Mouse (Mus musculus): ENCODE results near the gene Frrs1. TPM values are rescaled to one million over a fixed set of nuclear protein-coding genes. Genes with fewer than 3 reads are reported as not detected.
A peak's percentile ranks its signal among the peaks of the same experiment; 100 is the strongest.

The Frrs1 gene
- polyA plus RNA-seq, 1 experiment from 2014 or later: 18.9 TPM

DNA sequence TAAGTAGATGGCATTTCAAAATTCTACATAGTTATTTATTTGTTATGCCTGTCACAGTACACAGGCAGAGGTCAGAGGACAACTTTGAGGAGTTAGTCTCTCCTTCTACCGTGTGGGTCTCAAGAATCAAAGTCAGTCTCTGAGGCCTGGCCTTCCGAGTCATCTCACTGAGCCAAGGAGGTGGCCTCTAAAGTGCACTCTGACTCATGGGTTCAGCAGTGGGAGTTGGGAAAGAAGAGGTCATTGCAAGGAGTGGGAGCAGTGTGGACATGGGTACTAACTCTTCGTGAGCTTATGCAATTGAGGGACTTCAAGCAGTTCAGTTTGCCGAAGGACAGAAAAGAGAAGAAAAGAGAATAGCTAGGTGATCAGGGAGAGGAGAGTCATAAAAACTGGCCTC lies 10.3 kb upstream of the Frrs1 start:
- Histone ChIP-seq H3K9ac (no peak overlapping the region), H3K4me3 (replicated peaks) (no peak overlapping the region), H3K4me1 (no peaks in the 10 kb centered on the region), H3K27me3 (no peaks in the 10 kb centered on the region), H3K27ac (replicated peaks) (no peak overlapping the region), H3K36me3 (no peaks in the 10 kb centered on the region), H3K4me2 (replicated peaks) (no peak overlapping the region), H3K9me3 (replicated peaks) (no peaks in the 10 kb centered on the region)
- WGBS: 81% methylated on average over 4 of the region's 4 CpGs
- no peak for ATAC-seq (ENCODE audit: insufficient number of reproducible peaks, low FRiP score, low TSS enrichment, low read depth)

DNA sequence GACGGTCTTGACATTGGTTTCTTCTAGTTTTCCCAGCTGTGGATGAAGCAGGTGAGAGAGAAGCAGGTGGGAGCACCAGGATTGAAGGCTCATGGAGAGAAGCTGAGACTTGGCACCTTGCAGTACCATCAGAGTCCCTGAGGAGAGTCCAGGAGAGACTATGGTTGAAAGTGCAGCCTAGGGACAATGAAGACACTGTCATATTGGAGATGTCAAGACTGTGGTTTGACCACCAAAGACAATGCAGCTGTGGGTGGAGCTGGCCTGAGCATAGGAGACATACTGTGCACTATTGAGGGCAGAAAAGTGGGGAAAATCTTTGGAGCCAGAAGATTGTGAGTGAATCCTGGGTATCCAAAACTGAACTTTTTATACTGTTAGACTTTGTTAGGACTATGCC lies 8.9 kb upstream of the Frrs1 start:
- Histone ChIP-seq H3K4me2 (replicated peaks) (no peak overlapping the region), H3K27me3 (no peaks in the 10 kb centered on the region)
- 85% methylated on average over 1 of the region's 1 CpGs for WGBS

DNA sequence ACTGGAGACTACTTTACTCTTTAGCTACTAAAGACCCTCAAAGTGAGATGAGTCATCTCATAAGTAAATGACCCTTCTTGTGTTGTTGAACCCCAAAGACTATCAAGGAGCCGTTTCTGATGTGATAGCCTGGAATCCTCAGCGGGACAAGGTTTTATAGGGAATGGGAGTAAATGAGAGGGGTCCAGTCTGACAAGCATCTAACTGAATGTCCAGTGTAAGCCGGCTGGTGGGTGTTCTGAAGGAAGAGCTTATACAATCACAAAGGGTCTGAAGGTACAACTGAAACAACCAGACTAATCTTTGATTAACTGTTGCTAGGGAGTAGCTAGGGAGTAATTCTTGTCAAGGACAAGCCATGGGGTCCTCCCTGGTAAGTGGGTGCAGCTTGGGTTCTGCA lies 6.8 kb upstream of the Frrs1 start:
- no peak for ATAC-seq (ENCODE audit: insufficient number of reproducible peaks, low FRiP score, low TSS enrichment, low read depth)
- no peaks in the 10 kb centered on the region for H3K9me3 ChIP-seq (replicated peaks)
- H3K27ac ChIP-seq (replicated peaks): no peak overlapping the region
- no peaks in the 10 kb centered on the region for H3K27me3 ChIP-seq
- no peaks in the 10 kb centered on the region for H3K4me1 ChIP-seq
- WGBS: 89% methylated on average over 3 of the region's 3 CpGs
- H3K9ac ChIP-seq: no peak overlapping the region
- no peak overlapping the region for H3K4me2 ChIP-seq (replicated peaks)
- H3K36me3 ChIP-seq: no peaks in the 10 kb centered on the region
- no peak overlapping the region for H3K4me3 ChIP-seq (replicated peaks)

More for the DNA sequence above, 8.9 kb upstream of the Frrs1 start:
- Histone ChIP-seq H3K27ac (replicated peaks) (no peak overlapping the region), H3K36me3 (no peaks in the 10 kb centered on the region), H3K9ac (no peak overlapping the region), H3K9me3 (replicated peaks) (no peaks in the 10 kb centered on the region), H3K4me3 (replicated peaks) (no peak overlapping the region), H3K4me1 (no peaks in the 10 kb centered on the region)
- ATAC-seq (ENCODE audit: insufficient number of reproducible peaks, low FRiP score, low TSS enrichment, low read depth): no peak

DNA sequence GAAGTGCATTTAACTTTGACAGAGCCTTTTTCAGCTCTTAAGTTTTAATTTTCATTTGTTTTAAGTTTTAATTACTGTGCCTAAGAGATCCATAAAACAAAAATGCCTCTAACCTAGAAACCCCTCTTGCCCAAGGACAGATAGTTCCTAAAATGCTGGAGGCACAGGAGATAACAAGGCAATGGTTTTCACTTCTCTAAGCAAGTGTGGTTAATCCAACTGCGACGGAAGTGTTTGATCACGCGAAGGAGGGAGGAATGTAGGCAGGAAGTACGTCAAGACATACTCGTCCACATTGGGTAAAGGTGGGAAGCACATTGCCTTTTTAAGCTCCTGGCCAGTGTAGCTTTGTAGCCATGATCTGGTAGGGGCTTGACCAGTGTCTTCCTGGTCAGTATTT lies 1.7 kb upstream of the Frrs1 start:
- no peak overlapping the region for H3K27ac ChIP-seq (replicated peaks)
- WGBS: 68% methylated on average over 6 of the region's 6 CpGs
- no peak for ATAC-seq (ENCODE audit: insufficient number of reproducible peaks, low FRiP score, low TSS enrichment, low read depth)
- no peak overlapping the region for H3K4me2 ChIP-seq (replicated peaks)
- no peaks in the 10 kb centered on the region for H3K27me3 ChIP-seq
- H3K9me3 ChIP-seq (replicated peaks): no peaks in the 10 kb centered on the region
- no peak overlapping the region for H3K9ac ChIP-seq
- no peaks in the 10 kb centered on the region for H3K36me3 ChIP-seq
- no peak overlapping the region for H3K4me3 ChIP-seq (replicated peaks)
- H3K4me1 ChIP-seq: no peaks in the 10 kb centered on the region

DNA sequence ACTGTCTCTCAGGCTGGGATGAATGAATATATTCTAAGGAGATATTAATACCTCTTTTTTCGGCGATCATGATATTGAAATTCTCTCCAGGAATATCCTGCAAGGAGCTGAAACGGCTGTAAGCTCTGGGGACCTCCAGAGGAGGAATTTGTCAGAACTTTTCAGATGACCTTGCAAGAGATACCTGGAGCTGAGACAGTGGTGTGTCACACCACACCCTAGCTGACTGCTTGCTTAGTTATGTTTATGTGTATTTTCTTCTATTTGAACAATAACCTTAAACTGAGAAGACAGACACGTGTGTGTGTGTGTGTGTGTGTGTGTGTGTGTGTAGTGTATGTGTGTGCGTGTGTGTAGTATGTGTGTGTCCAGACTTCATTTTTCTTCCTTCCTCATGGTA lies 488 bp downstream of the Frrs1 start:
- no peaks in the 10 kb centered on the region for H3K36me3 ChIP-seq
- no peaks in the 10 kb centered on the region for H3K9me3 ChIP-seq (replicated peaks)
- H3K4me3 ChIP-seq (replicated peaks): no peak overlapping the region
- no peaks in the 10 kb centered on the region for H3K27me3 ChIP-seq
- ATAC-seq (ENCODE audit: insufficient number of reproducible peaks, low FRiP score, low TSS enrichment, low read depth): no peak
- no peak overlapping the region for H3K9ac ChIP-seq
- no peaks in the 10 kb centered on the region for H3K4me1 ChIP-seq
- H3K4me2 ChIP-seq (replicated peaks): no peak overlapping the region
- H3K27ac ChIP-seq (replicated peaks): no peak overlapping the region
- 78% methylated on average over 5 of the region's 5 CpGs for WGBS

DNA sequence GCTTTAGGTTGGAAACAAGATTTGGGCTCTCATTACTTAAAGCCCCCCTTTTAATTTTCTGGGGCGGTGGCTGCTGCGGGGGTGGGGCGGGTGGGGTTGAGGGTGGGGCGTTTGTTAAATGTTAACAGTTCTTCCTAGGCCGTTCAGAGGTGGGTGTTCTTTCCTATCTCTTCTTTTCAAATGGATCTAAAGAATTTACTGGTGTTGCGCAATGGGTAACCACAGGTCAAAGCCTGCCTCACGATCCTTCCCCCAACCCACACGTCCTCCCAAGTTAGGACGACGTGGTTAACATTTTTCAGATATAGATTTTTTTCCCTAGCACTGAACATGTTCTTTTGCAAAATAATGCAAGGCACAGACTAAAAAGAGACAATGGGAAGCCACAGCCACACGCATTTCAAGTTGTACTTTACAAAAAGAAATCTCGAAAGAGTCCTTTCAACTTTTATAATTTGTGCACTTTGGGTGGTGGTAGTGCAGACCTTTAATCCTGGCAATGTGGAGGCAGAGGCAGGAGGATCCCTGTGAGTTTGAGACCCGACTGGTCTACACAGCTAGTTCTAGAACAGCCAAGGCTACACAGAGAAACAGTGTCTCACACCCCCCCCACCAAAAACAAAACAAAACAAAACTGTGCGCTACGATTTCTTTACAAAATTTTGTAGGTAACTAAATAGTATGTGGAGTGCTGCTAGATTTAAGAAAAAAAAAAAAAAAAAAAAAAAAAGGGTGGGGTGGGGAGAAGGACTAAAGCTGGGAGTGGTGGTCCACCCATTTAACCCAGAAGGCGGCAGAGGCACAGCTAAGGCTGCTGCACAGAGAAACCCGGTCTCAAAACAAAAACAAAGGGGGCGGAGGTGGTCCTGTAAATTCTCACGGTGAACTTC lies 1.3 kb downstream of the Frrs1 start:
- peak overlapping the region; percentile 60 for H3K4me3 ChIP-seq (replicated peaks)
- no peak for ATAC-seq (ENCODE audit: insufficient number of reproducible peaks, low FRiP score, low TSS enrichment, low read depth)
- no peaks in the 10 kb centered on the region for H3K9me3 ChIP-seq (replicated peaks)
- no peaks in the 10 kb centered on the region for H3K27me3 ChIP-seq
- peak overlapping the region; percentile 72 for H3K4me2 ChIP-seq (replicated peaks)
- no peaks in the 10 kb centered on the region for H3K4me1 ChIP-seq
- no peaks in the 10 kb centered on the region for H3K36me3 ChIP-seq
- WGBS: 57% methylated on average over 19 of the region's 19 CpGs
- no peak overlapping the region for H3K9ac ChIP-seq
- H3K27ac ChIP-seq (replicated peaks): peak overlapping the region; percentile 58; the same call in 1 of the 2 replicates

DNA sequence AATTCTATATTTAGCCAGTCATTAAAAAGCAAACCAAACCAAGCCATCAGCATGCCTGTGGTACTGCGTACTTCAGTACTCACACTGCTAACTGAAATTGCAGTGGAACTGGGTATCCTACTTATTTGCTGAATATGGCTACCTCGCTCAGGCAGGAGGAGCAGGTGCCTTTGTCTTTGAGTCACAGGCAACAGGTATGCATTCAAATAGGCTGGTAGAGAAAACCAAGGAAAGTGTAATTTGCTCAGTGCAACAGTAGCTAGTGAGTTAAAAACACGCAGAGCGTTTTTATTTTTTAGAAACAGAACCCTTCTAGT lies 1.9 kb downstream of the Frrs1 start:
- Histone ChIP-seq H3K4me1 (no peaks in the 10 kb centered on the region), H3K4me3 (replicated peaks) (peak overlapping the region; percentile 60), H3K9ac (peak overlapping the region; percentile 44; the same call in 1 of the 2 replicates), H3K9me3 (replicated peaks) (no peaks in the 10 kb centered on the region), H3K36me3 (no peaks in the 10 kb centered on the region), H3K27ac (replicated peaks) (peak overlapping the region; percentile 58; the same call in 1 of the 2 replicates), H3K4me2 (replicated peaks) (peak overlapping the region; percentile 72), H3K27me3 (no peaks in the 10 kb centered on the region)
- ATAC-seq (ENCODE audit: insufficient number of reproducible peaks, low FRiP score, low TSS enrichment, low read depth): 0 out of 2 replicates have a peak, but pooled peaks have one; percentile 15
- WGBS: 8% methylated on average over 4 of the region's 4 CpGs

DNA sequence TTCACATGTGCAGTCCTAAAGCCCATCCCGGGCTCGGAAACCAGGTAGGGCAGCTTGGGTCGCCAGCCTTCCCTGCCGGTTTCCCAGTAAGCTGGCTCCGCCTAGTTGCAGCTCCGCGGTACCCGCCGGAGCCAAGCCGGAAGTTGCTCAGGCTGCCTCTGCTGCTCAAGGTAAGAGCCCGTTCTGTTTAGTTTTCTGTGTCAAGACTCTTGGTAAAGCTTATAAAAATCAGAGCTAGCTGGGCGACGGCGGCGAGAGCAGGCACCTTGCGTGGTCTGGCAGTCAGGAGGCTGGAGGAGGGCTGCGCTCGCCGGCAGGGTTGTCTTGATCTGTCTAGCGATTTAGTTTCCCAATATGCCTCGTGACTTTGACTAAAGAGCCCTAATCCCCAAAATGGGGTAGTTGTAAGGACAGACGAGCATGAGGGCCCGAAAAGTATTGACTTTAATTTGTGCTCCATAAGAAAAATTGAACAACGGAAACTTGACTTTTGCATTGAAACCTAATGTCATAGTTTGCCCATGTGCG lies 2.3 kb downstream of the Frrs1 start:
- H3K9ac ChIP-seq: peak overlapping the region; percentile 44
- peak; percentile 75 for ATAC-seq (ENCODE audit: insufficient number of reproducible peaks, low FRiP score, low TSS enrichment, low read depth)
- no peaks in the 10 kb centered on the region for H3K4me1 ChIP-seq
- peak overlapping the region; percentile 72 for H3K4me2 ChIP-seq (replicated peaks)
- peak overlapping the region; percentile 60 for H3K4me3 ChIP-seq (replicated peaks)
- H3K27me3 ChIP-seq: no peaks in the 10 kb centered on the region
- no peaks in the 10 kb centered on the region for H3K9me3 ChIP-seq (replicated peaks)
- no peaks in the 10 kb centered on the region for H3K36me3 ChIP-seq
- H3K27ac ChIP-seq (replicated peaks): peak overlapping the region; percentile 58
- 1% methylated on average over 25 of the region's 25 CpGs for WGBS

DNA sequence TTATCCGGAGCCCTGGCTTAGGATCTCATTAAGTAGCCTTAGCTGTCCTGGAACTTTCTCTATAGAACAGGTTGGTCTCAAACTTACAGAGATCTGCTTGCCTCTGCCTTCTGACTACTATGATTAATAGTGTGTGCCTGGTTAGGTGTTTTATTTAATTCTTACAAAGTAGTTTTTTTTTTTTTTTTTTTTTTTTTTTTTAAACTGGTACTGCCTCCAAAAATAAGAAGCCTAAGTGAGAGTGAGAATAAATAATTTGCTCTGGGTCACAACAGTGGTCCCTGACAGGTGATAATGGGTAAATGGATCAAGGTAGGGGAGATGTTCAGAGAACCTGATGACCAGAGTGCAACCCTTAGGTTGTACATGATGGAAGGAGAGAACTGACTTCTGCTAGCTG lies 3.4 kb downstream of the Frrs1 start:
- H3K4me2 ChIP-seq (replicated peaks): no peak overlapping the region
- H3K9ac ChIP-seq: no peak overlapping the region
- no peaks in the 10 kb centered on the region for H3K9me3 ChIP-seq (replicated peaks)
- WGBS: 70% methylated on average over 1 of the region's 1 CpGs
- no peak for ATAC-seq (ENCODE audit: insufficient number of reproducible peaks, low FRiP score, low TSS enrichment, low read depth)
- no peaks in the 10 kb centered on the region for H3K4me1 ChIP-seq
- no peak overlapping the region for H3K27ac ChIP-seq (replicated peaks)
- no peaks in the 10 kb centered on the region for H3K36me3 ChIP-seq
- H3K4me3 ChIP-seq (replicated peaks): no peak overlapping the region
- no peaks in the 10 kb centered on the region for H3K27me3 ChIP-seq

DNA sequence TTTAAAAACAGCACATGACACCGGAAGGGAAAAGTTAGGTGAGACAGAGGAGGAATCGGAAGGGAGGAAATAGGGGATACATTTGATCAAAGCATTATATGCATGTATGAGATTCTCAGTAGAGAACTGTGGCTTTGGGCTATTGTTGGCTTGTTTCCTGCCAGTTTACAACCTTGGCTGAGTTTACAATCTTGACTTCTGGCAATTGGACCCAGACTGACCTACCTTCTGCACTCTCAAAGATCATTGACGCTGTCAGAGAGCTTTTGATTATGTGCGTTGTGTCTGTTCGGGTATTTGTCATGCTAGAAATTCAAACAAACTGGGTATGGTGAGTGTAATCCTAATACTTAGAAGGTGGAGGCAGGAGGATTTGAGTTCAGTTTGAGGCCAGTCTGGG lies 5.2 kb downstream of the Frrs1 start:
- no peak for ATAC-seq (ENCODE audit: insufficient number of reproducible peaks, low FRiP score, low TSS enrichment, low read depth)

DNA sequence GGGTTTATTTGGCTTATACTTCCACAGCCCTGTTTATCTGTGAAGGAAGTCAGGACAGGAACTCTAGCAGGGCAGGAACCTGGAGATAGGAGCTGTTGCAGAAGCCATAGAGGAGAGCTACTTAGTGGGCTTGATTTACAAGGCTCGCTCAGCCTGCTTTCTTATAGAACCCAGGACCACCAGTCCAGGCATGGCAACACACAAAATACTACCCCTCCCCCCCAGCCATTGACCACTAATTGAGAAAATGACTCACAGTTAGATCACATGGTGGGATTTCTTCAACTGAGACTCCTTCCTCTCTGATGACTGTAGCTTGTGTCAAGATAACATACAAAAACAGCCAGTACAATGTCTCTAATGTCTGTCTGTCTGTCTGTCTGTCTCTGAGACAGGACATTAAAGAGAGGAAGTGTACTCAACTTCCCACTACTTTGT lies 6.0 kb downstream of the Frrs1 start:
- WGBS: 56% methylated on average over 1 of the region's 1 CpGs
- Histone ChIP-seq H3K27ac (replicated peaks) (no peak overlapping the region), H3K36me3 (no peaks in the 10 kb centered on the region)

More for the DNA sequence above, 5.2 kb downstream of the Frrs1 start:
- Histone ChIP-seq H3K4me3 (replicated peaks) (no peak overlapping the region), H3K4me2 (replicated peaks) (no peak overlapping the region), H3K27ac (replicated peaks) (no peak overlapping the region), H3K9me3 (replicated peaks) (no peaks in the 10 kb centered on the region), H3K9ac (no peak overlapping the region), H3K27me3 (no peaks in the 10 kb centered on the region), H3K4me1 (no peaks in the 10 kb centered on the region), H3K36me3 (no peaks in the 10 kb centered on the region)
- WGBS: 62% methylated on average over 5 of the region's 5 CpGs

DNA sequence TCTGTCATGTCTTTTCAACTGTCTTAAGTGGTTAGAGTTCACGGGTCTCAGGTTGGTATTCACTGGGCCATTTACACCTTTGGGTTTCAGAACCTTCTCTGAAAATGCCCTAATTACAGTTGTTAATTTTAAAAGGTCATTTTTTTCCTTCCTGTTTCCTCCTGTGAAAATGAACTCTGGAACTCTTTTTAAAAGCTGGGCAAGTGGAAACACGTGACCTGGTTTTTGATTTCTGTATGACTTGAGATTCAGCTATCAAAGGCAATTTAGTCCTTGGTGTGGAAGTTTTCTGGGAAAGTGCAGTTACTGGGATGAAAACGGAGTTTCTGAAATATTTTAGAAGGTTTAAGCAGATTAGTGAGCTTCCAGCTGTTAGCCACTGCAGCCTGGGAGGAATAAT lies 11.1 kb downstream of the Frrs1 start:
- H3K27ac ChIP-seq (replicated peaks): no peak overlapping the region
- H3K9ac ChIP-seq: no peak overlapping the region
- 33% methylated on average over 3 of the region's 3 CpGs for WGBS
- no peak for ATAC-seq (ENCODE audit: insufficient number of reproducible peaks, low FRiP score, low TSS enrichment, low read depth)
- H3K36me3 ChIP-seq: no peaks in the 10 kb centered on the region
- no peak overlapping the region for H3K4me3 ChIP-seq (replicated peaks)
- H3K4me2 ChIP-seq (replicated peaks): no peak overlapping the region
- H3K27me3 ChIP-seq: no peaks in the 10 kb centered on the region
- no peaks in the 10 kb centered on the region for H3K9me3 ChIP-seq (replicated peaks)
- no peaks in the 10 kb centered on the region for H3K4me1 ChIP-seq

More for the DNA sequence above, 6.0 kb downstream of the Frrs1 start:
- Histone ChIP-seq H3K4me2 (replicated peaks) (no peak overlapping the region), H3K9me3 (replicated peaks) (no peaks in the 10 kb centered on the region), H3K4me1 (no peaks in the 10 kb centered on the region), H3K27me3 (no peaks in the 10 kb centered on the region), H3K4me3 (replicated peaks) (no peak overlapping the region), H3K9ac (no peak overlapping the region)
- ATAC-seq (ENCODE audit: insufficient number of reproducible peaks, low FRiP score, low TSS enrichment, low read depth): no peak

Data from embryonic facial prominence, embryonic 15.5 days (tissue).